Mouse (Mus musculus): Measurements from ENCODE around the gene Paqr5.

DNA sequence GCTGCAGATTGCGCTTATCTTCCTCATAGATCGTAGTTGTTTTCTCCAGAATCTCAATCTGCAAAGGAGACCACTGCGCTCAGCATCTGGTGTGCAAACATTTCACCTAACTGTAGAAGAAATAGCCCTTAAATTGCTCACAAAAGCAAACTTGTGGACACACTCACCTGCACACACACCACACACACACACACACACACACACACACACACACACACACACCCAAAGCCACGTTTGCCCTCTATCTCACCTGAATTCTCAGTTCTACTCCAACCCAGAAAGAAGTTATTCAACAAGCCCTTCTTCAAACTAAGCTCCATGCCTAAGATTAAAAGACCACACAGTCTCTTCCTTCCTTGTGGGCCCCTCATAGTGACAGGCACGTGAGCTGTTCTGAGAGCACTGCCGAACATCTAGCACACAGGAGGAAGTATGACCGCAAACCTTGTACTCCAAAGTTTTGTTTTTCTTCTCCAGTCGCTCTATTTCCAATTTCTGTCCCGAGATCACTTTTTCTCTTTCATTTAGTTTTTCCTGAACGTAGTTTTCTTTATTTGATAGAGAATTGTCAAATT, 101.5 kb downstream of the Paqr5 start:
- TF ChIP-seq CTCF (IDR thresholded peaks at IDR 0.05; ENCODE audit: control insufficient read depth, insufficient read depth, low read length) (no peak), POLR2A (IDR thresholded peaks at IDR 0.05; ENCODE audit: borderline replicate concordance, control insufficient read depth, low read depth, low read length) (no peak)
